Mouse (Mus musculus): ENCODE results near the gene Actn2. TPM values are rescaled to one million over a fixed set of nuclear protein-coding genes. Genes with fewer than 3 reads are reported as not detected.

The Actn2 gene
- 1,000 to 10,000 TPM; 1,284 to 1,493 TPM for total RNA-seq (2021)
- long read RNA-seq, experiment 1, transcript Actn2-201 (21 exons, 3,013 nt), result major isoform, 421 of 580 reads
- long read RNA-seq, experiment 1, partial matches to known transcripts, result 133 of 580 reads
- long read RNA-seq, experiment 1, other reads (novel, unspliced or antisense), result 23 of 580 reads
- long read RNA-seq, experiment 2, transcript Actn2-201 (21 exons, 3,013 nt), result major isoform, 495 of 741 reads
- long read RNA-seq, experiment 2, partial matches to known transcripts, result 225 of 741 reads
- long read RNA-seq, experiment 2, other reads (novel, unspliced or antisense), result 19 of 741 reads

GRCm38 (mm10) chr13:12340183-12340975, at the start of gene Actn2:
Gene Actn2 (minus strand): TSS chr13:12340760.
- peak; percentile 89 for DNase-seq (ENCODE audit: low spot score)

GRCm38 (mm10) chr13:12386286-12386685, 45.7 kb upstream of the Actn2 start:
- DNase-seq (ENCODE audit: low spot score), result peak; percentile 30

- no peak for DNase-seq (ENCODE audit: low spot score)
Measured at GRCm38 (mm10) chr13:12384796-12385195, 44.2 kb upstream of the Actn2 start.

- DNase-seq (ENCODE audit: low spot score), result no peak
Measured at GRCm38 (mm10) chr13:12376778-12377177, 36.2 kb upstream of the Actn2 start.

- DNase-seq (ENCODE audit: low spot score), result no peak
Measured at GRCm38 (mm10) chr13:12372755-12373154, 32.2 kb upstream of the Actn2 start.

- DNase-seq (ENCODE audit: low spot score), result peak; percentile 82
Measured at GRCm38 (mm10) chr13:12369930-12370329, 29.4 kb upstream of the Actn2 start.

GRCm38 (mm10) chr13:12369041-12369621, 28.6 kb upstream of the Actn2 start:
- DNase-seq (ENCODE audit: low spot score), result peak; percentile 67

- DNase-seq (ENCODE audit: low spot score), result no peak
Measured at GRCm38 (mm10) chr13:12361486-12361885, 20.9 kb upstream of the Actn2 start.

GRCm38 (mm10) chr13:12357554-12357953, 17.0 kb upstream of the Actn2 start:
- DNase-seq (ENCODE audit: low spot score), result peak; percentile 24

- DNase-seq (ENCODE audit: low spot score), result no peak
Measured at GRCm38 (mm10) chr13:12356184-12356583, 15.6 kb upstream of the Actn2 start.

GRCm38 (mm10) chr13:12349197-12349824, 8.8 kb upstream of the Actn2 start:
- no peak for DNase-seq (ENCODE audit: low spot score)

- DNase-seq (ENCODE audit: low spot score), result no peak
Measured at GRCm38 (mm10) chr13:12346837-12347236, 6.3 kb upstream of the Actn2 start.

GRCm38 (mm10) chr13:12341447-12341846, 887 bp upstream of the Actn2 start:
- no peak for DNase-seq (ENCODE audit: low spot score)

- DNase-seq (ENCODE audit: low spot score), result no peak
Measured at GRCm38 (mm10) chr13:12339446-12339845, 1.1 kb downstream of the Actn2 start.

GRCm38 (mm10) chr13:12337752-12338151, 2.8 kb downstream of the Actn2 start:
- DNase-seq (ENCODE audit: low spot score), result peak; percentile 51

- DNase-seq (ENCODE audit: low spot score), result no peak
Measured at GRCm38 (mm10) chr13:12334016-12334415, 6.5 kb downstream of the Actn2 start.

- no peak for DNase-seq (ENCODE audit: low spot score)
Measured at GRCm38 (mm10) chr13:12331528-12331927, 9.0 kb downstream of the Actn2 start.

- no peak for DNase-seq (ENCODE audit: low spot score)
Measured at GRCm38 (mm10) chr13:12328392-12328791, 12.2 kb downstream of the Actn2 start.

- DNase-seq (ENCODE audit: low spot score), result no peak
Measured at GRCm38 (mm10) chr13:12327577-12327976, 13.0 kb downstream of the Actn2 start.

- peak; percentile 35 for DNase-seq (ENCODE audit: low spot score)
Measured at GRCm38 (mm10) chr13:12323076-12323625, 17.4 kb downstream of the Actn2 start.

GRCm38 (mm10) chr13:12320148-12320547, 20.4 kb downstream of the Actn2 start:
- no peak for DNase-seq (ENCODE audit: low spot score)

- DNase-seq (ENCODE audit: low spot score), result no peak
Measured at GRCm38 (mm10) chr13:12318017-12318416, 22.5 kb downstream of the Actn2 start.
